Mouse (Mus musculus): ENCODE measurements at regions not wholly inside any gene's neighbourhood (a gene's known extent, or its start where the extent isn't known, plus 50 kb on each side); places are given as distances from the start of the nearest gene placed in this dataset.
A peak's percentile ranks its signal among the peaks of the same experiment; 100 is the strongest.

- no peak for DNase-seq (ENCODE audit: low spot score in 2 of 2)
Measured at GRCm38 (mm10) chr4:10774557-10775215, 99.6 kb upstream of the 2610301B20Rik start.

- no peak for DNase-seq (ENCODE audit: low spot score in 2 of 2)
Measured at GRCm38 (mm10) chr4:10786701-10787100, 87.6 kb upstream of the 2610301B20Rik start.

- no peak for DNase-seq (ENCODE audit: low spot score in 2 of 2)
Measured at GRCm38 (mm10) chr4:10788306-10788705, 86.0 kb upstream of the 2610301B20Rik start.

- no peak for DNase-seq (ENCODE audit: low spot score in 2 of 2)
Measured at GRCm38 (mm10) chr4:10789141-10789540, 85.2 kb upstream of the 2610301B20Rik start.

- no peak for DNase-seq (ENCODE audit: low spot score in 2 of 2)
Measured at GRCm38 (mm10) chr4:10792628-10793027, 81.7 kb upstream of the 2610301B20Rik start.

- DNase-seq (ENCODE audit: low spot score in 2 of 2) = no peak
Measured at GRCm38 (mm10) chr4:10794471-10794870, 79.8 kb upstream of the 2610301B20Rik start.

- DNase-seq (ENCODE audit: low spot score in 2 of 2) = no peak
Measured at GRCm38 (mm10) chr4:10800780-10801553, 73.3 kb upstream of the 2610301B20Rik start.

GRCm38 (mm10) chr4:10804735-10805134 lies 69.6 kb upstream of the 2610301B20Rik start:
- DNase-seq (ENCODE audit: low spot score in 2 of 2) = peak in 1 of 2 experiments; percentile 11

GRCm38 (mm10) chr4:10807260-10807659 lies 67.0 kb upstream of the 2610301B20Rik start:
- DNase-seq (ENCODE audit: low spot score in 2 of 2) = no peak

GRCm38 (mm10) chr4:10812931-10813330 lies 61.4 kb upstream of the 2610301B20Rik start:
- DNase-seq (ENCODE audit: low spot score in 2 of 2) = no peak

Measured in spleen, postnatal 36 days (tissue).